Mouse (Mus musculus) liver, embryonic 14.5 days (tissue): ENCODE results near the gene Il17rb. TPM values are rescaled to one million over a fixed set of nuclear protein-coding genes. Genes with fewer than 3 reads are reported as not detected.

Source experiments
- ATAC-seq: fragments of 200-750 bp; cut with Nextera tagmentation; 2 replicates; pipeline ENCODE4 v1.8.0; 2017; ENCODE audit warnings: moderate number of reproducible peaks, mild to moderate bottlenecking, moderate library complexity; ENCODE audit not compliant: insufficient read depth
- DNase-seq, 3 experiments: peaks; one replicate each; pipeline ENCODE4 v3.0.0-alpha.2; 2012 to 2013; ENCODE audit warnings: low read depth in 3 of 3, low spot score in 3 of 3
- H3K27ac ChIP-seq: fragments of 300-500 bp; sonication (generic); 2 replicates; pipeline ENCODE4 v1.5.1; 2014; ENCODE audit warnings: moderate library complexity, mild to moderate bottlenecking, control low read depth, inconsistent platforms
- H3K27me3 ChIP-seq: fragments of 300-500 bp; sonication (generic); 2 replicates; pipeline ENCODE4 v1.6.1; 2014; ENCODE audit warnings: mild to moderate bottlenecking, low read length, moderate library complexity; ENCODE audit not compliant: control insufficient read depth, insufficient read depth
- H3K36me3 ChIP-seq: fragments of 300-500 bp; sonication (generic); replicated peaks from 2 replicates; pipeline ENCODE4 v1.6.1; 2014; ENCODE audit warnings: low read depth; ENCODE audit not compliant: control insufficient read depth, insufficient read depth
- H3K4me1 ChIP-seq, 2 experiments: fragments of 200-500 bp in 1 of 2; fragments of 300-500 bp in 1 of 2; sonication (generic) in 1 of 2; replicated peaks; 2 replicates each; pipeline ENCODE4 v1.6.1; 2012 to 2014; ENCODE audit warnings: antibody characterized with exemption in 1 of 2, inconsistent platforms in 1 of 2, low read length in 1 of 2; ENCODE audit not compliant: control insufficient read depth in 2 of 2, insufficient read depth in 2 of 2
- H3K4me2 ChIP-seq: fragments of 300-500 bp; sonication (generic); 2 replicates; pipeline ENCODE4 v1.6.1; 2014; ENCODE audit warnings: low read depth, mild to moderate bottlenecking, control low read depth, moderate library complexity
- H3K4me3 ChIP-seq, 2 experiments: fragments of 200-500 bp in 1 of 2; fragments of 300-500 bp in 1 of 2; sonication (generic) in 1 of 2; 2 replicates each; pipeline ENCODE4 v1.5.1; 2012 to 2014; ENCODE audit warnings: low read depth in 2 of 2, low read length in 2 of 2, mild to moderate bottlenecking in 2 of 2, control low read depth in 1 of 2, inconsistent platforms in 1 of 2, moderate library complexity in 1 of 2; ENCODE audit not compliant: insufficient read depth in 1 of 2
- H3K9ac ChIP-seq: fragments of 300-500 bp; sonication (generic); replicated peaks from 2 replicates; pipeline ENCODE4 v1.6.1; 2014; ENCODE audit warnings: mild to moderate bottlenecking, control low read depth, moderate library complexity
- H3K9me3 ChIP-seq: fragments of 300-500 bp; sonication (generic); 2 replicates; pipeline ENCODE4 v1.6.1; 2016; ENCODE audit warnings: low read length, mixed read lengths; ENCODE audit not compliant: control insufficient read depth
- CTCF ChIP-seq: IDR thresholded peaks from 2 replicates; pipeline ENCODE4 v1.5.1; 2016; ENCODE audit warnings: antibody characterized with exemption, low read depth, control low read depth
- EP300 ChIP-seq: IDR thresholded peaks from 2 replicates; pipeline ENCODE4 v1.6.1; 2016; ENCODE audit warnings: antibody characterized with exemption, low read depth
- WGBS: fragments of 180-500 bp; shearing (Covaris S2); extraction: QIAGEN DNeasy Blood & Tissue Kit; methylation state at CpG from one replicate; pipeline ENCODE4 v1.1.7; 2014; ENCODE audit not compliant: insufficient replicate concordance; 5-methylcytosine and 5-hydroxymethylcytosine counted together
- polyA plus RNA-seq, 2 experiments: library from polyadenylated mRNA; depleted of rRNA in 1 of 2; stranded (reverse) in 1 of 2; unstranded in 1 of 2; fragments of >200 nt; fragmentation: Nextera tagmentation in 1 of 2; extraction: Ambion mirVana in 1 of 2; gene quantifications; 2 replicates each; pipeline versions ENCODE4 v1.2.1 to v1.2.3; 2012 to 2014

Gene Il17rb
- polyA plus RNA-seq, 2 experiments: 1.3 to 1.8 TPM

- whole genome bisulfite sequencing: 86% methylated on average over 7 of the region's 7 CpGs
- no peak for ATAC-seq
- no peak overlapping the region for H3K27ac ChIP-seq
Measured at GRCm38 (mm10) chr14:29971446-29971845, 37.2 kb downstream of the Il17rb start.

GRCm38 (mm10) chr14:29968075-29968821 is 40.4 kb downstream of the Il17rb start, which contains the start of gene Selenok:
Gene Selenok (plus strand): TSS chr14:29968308.
- Histone ChIP-seq H3K9me3 (no peaks in the 10 kb centered on the region), H3K4me2 (peak within 1 kb of the TSS; percentile 73), H3K4me3 (peak within 1 kb of the TSS; percentile 84 to 86), H3K9ac (peak within 1 kb of the TSS; percentile 90), H3K27ac (peak within 1 kb of the TSS; percentile 82), H3K4me1 (peaks cover 12 to 17% of the 10 kb centered on the region in 2 experiments), H3K36me3 (peaks cover 24% of the 10 kb centered on the region), H3K27me3 (no peaks in the 10 kb centered on the region)
- peak; percentile 95 to 98 (median 97) for DNase-seq
- TF ChIP-seq EP300 (no peak), CTCF (no peak)
- under 1% methylated on average over 49 of the region's 49 CpGs for WGBS
- peak; percentile 100 for ATAC-seq

More at GRCm38 (mm10) chr14:29971446-29971845, 37.2 kb downstream of the Il17rb start:
- Histone ChIP-seq H3K36me3 (peaks cover 33% of the 10 kb centered on the region), H3K4me3 (no peak overlapping the region), H3K9ac (no peak overlapping the region), H3K27me3 (no peaks in the 10 kb centered on the region), H3K4me1 (peaks cover 12 to 17% of the 10 kb centered on the region in 2 experiments), H3K4me2 (no peak overlapping the region), H3K9me3 (no peaks in the 10 kb centered on the region)
- TF ChIP-seq CTCF (no peak), EP300 (no peak)
- DNase-seq: no peak

GRCm38 (mm10) chr14:29967611-29968010 is 41.1 kb downstream of the Il17rb start:
- Histone ChIP-seq H3K27ac (peak overlapping the region; percentile 48; the same call in 1 of the 2 replicates), H3K9me3 (no peaks in the 10 kb centered on the region), H3K9ac (peak overlapping the region; percentile 66), H3K4me3 (peak overlapping the region; percentile 84 to 86), H3K36me3 (peaks cover 21% of the 10 kb centered on the region), H3K27me3 (no peaks in the 10 kb centered on the region), H3K4me2 (peak overlapping the region; percentile 73), H3K4me1 (peaks cover 12 to 17% of the 10 kb centered on the region in 2 experiments)
- ATAC-seq (no peak; the same call in 1 of the 2 replicates), DNase-seq (no peak)
- 50% methylated on average over 7 of the region's 7 CpGs for WGBS
- no peak for TF ChIP-seq CTCF

GRCm38 (mm10) chr14:29957393-29957792 is 51.3 kb downstream of the Il17rb start:
- H3K9me3 ChIP-seq: no peaks in the 10 kb centered on the region
- no peaks in the 10 kb centered on the region for H3K4me1 ChIP-seq
- H3K4me2 ChIP-seq: no peak overlapping the region
- no peak for ATAC-seq
- H3K9ac ChIP-seq: no peak overlapping the region
- TF ChIP-seq EP300 (no peak), CTCF (no peak)
- no peak overlapping the region for H3K27ac ChIP-seq
- H3K27me3 ChIP-seq: no peaks in the 10 kb centered on the region
- H3K36me3 ChIP-seq: no peaks in the 10 kb centered on the region
- H3K4me3 ChIP-seq: no peak overlapping the region
- DNase-seq: no peak

GRCm38 (mm10) chr14:29950805-29951204 is 57.9 kb downstream of the Il17rb start:
- WGBS: 33% methylated on average over 4 of the region's 4 CpGs
- TF ChIP-seq CTCF: no peak
- no peak for TF ChIP-seq EP300
- H3K27me3 ChIP-seq: no peaks in the 10 kb centered on the region
- no peaks in the 10 kb centered on the region for H3K9me3 ChIP-seq
- no peak overlapping the region for H3K4me2 ChIP-seq
- H3K4me1 ChIP-seq: no peaks in the 10 kb centered on the region
- no peak overlapping the region for H3K27ac ChIP-seq
- H3K36me3 ChIP-seq: no peaks in the 10 kb centered on the region
- DNase-seq: no peak
- H3K9ac ChIP-seq: no peak overlapping the region
- H3K4me3 ChIP-seq: no peak overlapping the region
- ATAC-seq: no peak
